Mouse (Mus musculus): ENCODE results near the gene Taf8.
A peak's percentile ranks its signal among the peaks of the same experiment; 100 is the strongest.

Gene Taf8

GRCm38 (mm10) chr17:47484241-47484921, 17.7 kb downstream of the Taf8 start:
- peak; percentile 60 for DNase-seq (ENCODE audit: low spot score)

- peak; percentile 80 for DNase-seq (ENCODE audit: low spot score)
Measured at GRCm38 (mm10) chr17:47482401-47482800, 19.7 kb downstream of the Taf8 start.

GRCm38 (mm10) chr17:47479887-47480286, 22.2 kb downstream of the Taf8 start:
- DNase-seq (ENCODE audit: low spot score): no peak

GRCm38 (mm10) chr17:47475714-47476113, 26.4 kb downstream of the Taf8 start:
- no peak for DNase-seq (ENCODE audit: low spot score)

- DNase-seq (ENCODE audit: low spot score): no peak
Measured at GRCm38 (mm10) chr17:47475181-47475580, 26.9 kb downstream of the Taf8 start.

DNA sequence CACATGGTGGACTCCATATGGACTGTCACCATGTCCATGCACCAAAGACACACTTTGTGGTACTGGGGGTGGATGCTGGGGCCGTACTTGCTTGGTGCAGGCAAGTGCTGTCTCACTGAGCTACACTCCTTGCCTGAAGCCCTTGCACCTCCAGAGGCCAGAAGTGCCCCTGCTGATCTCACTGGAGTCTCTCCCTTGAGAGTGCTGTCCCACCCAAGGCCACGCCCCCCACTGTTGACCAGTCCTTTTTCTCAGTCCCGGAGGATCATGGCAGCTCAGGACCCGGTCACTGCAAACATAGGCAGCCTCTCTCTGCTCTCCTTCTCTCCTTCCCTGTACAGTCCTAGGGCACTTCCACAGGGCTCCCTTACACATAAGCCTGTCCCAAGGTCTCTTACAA, 27.8 kb downstream of the Taf8 start:
- DNase-seq (ENCODE audit: low spot score): no peak

DNA sequence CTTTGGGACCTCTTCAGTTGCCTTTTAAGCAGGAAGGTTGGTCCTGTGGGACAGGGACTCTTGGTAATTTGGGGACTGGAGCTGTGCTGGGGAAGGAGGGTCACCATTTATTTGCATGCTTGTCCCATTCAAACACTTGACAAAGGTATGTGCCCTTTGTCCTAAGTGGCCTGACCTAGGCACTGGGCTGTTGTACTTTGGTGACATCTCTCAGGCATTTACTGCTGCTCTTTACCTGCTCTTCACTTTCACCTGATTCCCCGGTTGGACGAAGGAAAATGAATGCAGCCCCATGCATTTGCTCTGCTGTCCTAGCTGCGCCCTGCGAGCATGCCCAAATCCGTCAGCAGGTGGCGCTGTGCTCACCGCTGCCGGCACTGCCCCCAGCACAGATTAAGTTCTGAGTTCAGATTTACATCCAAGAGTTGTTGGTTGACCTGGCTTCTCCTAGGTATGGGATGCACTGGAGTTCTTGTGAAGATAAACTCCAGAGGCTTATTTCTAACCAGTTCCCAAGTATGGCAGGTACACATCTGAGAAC, 28.6 kb downstream of the Taf8 start:
- DNase-seq (ENCODE audit: low spot score): peak; percentile 77

- no peak for DNase-seq (ENCODE audit: low spot score)
Measured at GRCm38 (mm10) chr17:47472435-47473350, 29.4 kb downstream of the Taf8 start.

DNA sequence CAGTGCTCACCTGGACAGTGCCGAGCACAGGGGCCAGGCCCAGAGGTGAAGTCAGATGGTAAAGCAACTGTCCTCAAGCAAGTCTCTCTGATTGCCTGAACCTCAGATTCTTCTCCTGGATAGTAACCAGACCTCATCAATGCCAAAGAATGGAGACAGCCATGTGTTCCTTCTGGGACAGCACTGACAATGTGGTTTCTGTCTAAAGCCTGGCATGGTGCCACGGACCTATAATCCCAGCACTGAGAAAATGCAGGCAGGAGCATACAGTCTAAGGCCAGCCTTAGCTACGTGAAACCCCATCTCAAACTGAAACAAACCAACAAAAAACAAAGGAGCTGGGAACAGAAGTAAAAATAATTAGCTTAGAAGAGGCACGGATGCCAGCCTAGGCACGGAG, 31.4 kb downstream of the Taf8 start:
- no peak for DNase-seq (ENCODE audit: low spot score)

- DNase-seq (ENCODE audit: low spot score): no peak
Measured at GRCm38 (mm10) chr17:47470121-47470520, 32.0 kb downstream of the Taf8 start.

DNA sequence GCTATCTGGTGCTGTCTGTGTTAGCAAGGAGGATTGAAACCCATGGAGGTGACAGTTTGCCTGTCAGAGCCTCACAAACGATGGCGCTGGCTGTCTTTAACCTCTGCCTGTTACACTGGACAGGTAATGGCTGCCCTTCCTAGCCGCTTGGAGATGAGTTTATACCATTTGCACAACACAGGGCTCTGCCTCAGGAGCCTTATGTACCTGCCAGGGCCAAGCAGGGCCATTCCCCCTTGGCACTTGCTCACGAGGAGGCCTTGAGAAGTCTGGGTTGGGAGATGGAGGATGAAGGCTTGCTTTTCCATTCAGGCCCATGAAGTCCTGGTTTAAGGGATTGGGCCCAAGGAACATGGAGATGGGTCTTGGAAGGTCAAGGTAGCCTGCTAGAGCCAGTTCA, 32.5 kb downstream of the Taf8 start:
- no peak for DNase-seq (ENCODE audit: low spot score)

- DNase-seq (ENCODE audit: low spot score): no peak
Measured at GRCm38 (mm10) chr17:47468466-47468865, 33.6 kb downstream of the Taf8 start.

DNA sequence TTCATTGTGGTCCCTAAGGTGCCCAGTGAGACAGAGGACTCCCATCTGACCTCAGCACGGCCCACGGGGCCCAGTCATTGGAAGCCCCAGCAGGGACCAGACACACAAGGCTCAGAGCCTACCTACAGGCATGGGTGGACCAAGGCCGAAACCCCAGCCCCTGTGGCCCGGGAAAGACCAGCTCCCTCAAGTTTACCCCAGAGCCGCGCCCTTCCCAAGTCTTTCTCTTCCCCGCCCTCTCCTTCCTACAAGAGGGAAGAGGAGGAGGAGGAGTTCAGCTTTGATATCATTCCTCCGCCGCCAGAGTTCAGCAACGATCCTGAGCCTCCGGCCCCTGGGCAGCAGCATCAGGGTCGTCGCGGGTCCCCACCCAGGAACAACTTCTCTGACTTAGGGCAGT, 34.0 kb downstream of the Taf8 start:
- no peak for DNase-seq (ENCODE audit: low spot score)

DNA sequence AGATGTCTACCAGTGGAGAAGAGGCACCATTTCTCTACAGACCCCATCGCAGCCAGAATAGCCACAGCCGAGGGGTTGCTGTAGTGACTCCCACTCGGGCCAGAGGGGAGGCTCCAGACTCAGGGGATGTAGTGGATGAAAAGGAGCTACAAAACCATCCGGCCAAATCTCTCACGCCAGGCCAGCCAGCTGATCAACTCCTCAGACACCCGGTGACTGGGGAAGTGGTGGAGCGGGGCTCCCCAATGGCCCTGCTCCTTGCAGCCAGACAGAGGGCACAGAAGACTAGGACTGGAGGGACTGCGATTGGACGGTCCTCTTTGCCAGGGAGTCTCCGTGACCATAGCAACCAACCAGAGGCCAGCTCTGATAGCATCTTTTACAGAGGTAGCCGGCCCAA, 34.4 kb downstream of the Taf8 start:
- DNase-seq (ENCODE audit: low spot score): no peak

GRCm38 (mm10) chr17:47466284-47466683, 35.8 kb downstream of the Taf8 start:
- no peak for DNase-seq (ENCODE audit: low spot score)

- no peak for DNase-seq (ENCODE audit: low spot score)
Measured at GRCm38 (mm10) chr17:47465016-47465415, 37.1 kb downstream of the Taf8 start.

- DNase-seq (ENCODE audit: low spot score): no peak
Measured at GRCm38 (mm10) chr17:47464248-47464965, 37.7 kb downstream of the Taf8 start.

DNA sequence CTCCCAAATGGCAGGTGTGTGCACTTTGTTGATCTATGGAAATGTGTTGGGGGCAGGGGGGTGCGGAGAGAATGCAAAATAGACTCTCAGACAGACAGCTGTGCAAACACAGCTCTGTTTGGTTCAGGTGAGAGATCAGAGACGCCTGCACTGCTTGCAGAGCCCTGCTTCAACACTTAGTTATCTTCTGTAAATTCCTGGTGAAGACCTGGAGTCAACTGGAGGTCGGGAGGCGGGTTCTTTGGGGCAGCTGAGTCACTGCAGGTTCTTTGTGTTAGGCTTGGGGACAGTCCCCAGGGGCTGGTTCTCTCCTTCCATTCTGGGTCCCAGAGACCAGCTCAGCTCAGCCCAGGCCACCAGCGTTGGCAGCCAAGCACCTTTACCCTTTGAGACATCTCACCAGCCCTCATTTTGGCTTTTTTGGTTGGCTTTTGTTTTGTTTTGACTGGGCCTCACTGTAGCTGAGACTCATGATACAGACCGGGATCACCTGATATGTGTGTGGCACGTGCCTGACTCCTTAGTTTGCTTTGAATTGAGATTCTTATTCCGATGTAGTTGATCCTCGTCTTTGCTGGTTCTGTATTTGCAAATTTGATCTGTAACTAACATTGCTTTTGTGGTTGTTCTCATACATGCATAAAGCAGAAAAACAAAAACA, 39.2 kb downstream of the Taf8 start:
- no peak for DNase-seq (ENCODE audit: low spot score)

GRCm38 (mm10) chr17:47462209-47462608, 39.9 kb downstream of the Taf8 start:
- no peak for DNase-seq (ENCODE audit: low spot score)

DNA sequence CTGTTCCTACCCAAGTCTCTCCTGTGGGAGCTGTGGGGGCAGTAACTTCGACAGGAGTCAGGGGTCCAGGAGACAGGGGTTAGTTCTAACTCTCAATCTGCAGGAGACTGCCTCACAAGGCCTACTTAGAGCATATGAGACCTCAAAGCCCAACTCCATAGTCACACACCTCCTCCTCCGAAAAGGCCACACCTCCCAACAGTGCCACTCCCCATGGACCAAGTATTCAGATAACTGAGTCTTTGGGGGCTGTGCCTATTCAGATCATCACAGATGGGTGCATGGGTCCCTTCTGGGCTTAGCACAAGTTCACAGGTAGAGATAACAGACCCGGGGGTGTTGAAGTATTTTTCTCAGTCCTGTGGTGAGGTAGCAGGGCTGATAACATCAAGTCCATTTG, 40.4 kb downstream of the Taf8 start:
- DNase-seq (ENCODE audit: low spot score): no peak

GRCm38 (mm10) chr17:47459341-47459919, 42.7 kb downstream of the Taf8 start:
- DNase-seq (ENCODE audit: low spot score): no peak

GRCm38 (mm10) chr17:47458936-47459335, 43.2 kb downstream of the Taf8 start:
- DNase-seq (ENCODE audit: low spot score): no peak
